Mouse (Mus musculus) olfactory bulb, adult 2 months (tissue): ENCODE measurements around the gene Fat4. TPM values are rescaled to one million over a fixed set of nuclear protein-coding genes. Genes with fewer than 3 reads are reported as not detected.

Experiments
- H3K27ac ChIP-seq: fragments of 200-500 bp; 2 replicates; pipeline ENCODE4 v1.5.1; 2012; ENCODE audit warnings: low read depth, low read length; ENCODE audit not compliant: insufficient read depth
- H3K4me1 ChIP-seq: fragments of 200-500 bp; 2 replicates; pipeline ENCODE4 v1.6.1; 2012; ENCODE audit warnings: low read length; ENCODE audit not compliant: control insufficient read depth, insufficient read depth
- H3K4me3 ChIP-seq: fragments of 200-500 bp; 2 replicates; pipeline ENCODE4 v1.5.1; 2012; ENCODE audit warnings: mild to moderate bottlenecking, low read depth, low read length, moderate library complexity; ENCODE audit not compliant: insufficient read depth
- CTCF ChIP-seq: fragments of 200-500 bp; IDR thresholded peaks from 2 replicates; pipeline ENCODE4 v1.5.1; 2012; ENCODE audit warnings: low read depth, mild to moderate bottlenecking, low read length, moderate library complexity; ENCODE audit not compliant: insufficient read depth
- POLR2A ChIP-seq: fragments of 200-500 bp; IDR thresholded peaks from 2 replicates; pipeline ENCODE4 v1.6.1; 2012; ENCODE audit warnings: mild to moderate bottlenecking, low read depth, low read length, moderate library complexity; ENCODE audit not compliant: insufficient read depth
- WGBS: fragments of 180-500 bp; shearing (Covaris S2); methylation state at CpG from one replicate; pipeline ENCODE4 v1.1.7; 2018; 5-methylcytosine and 5-hydroxymethylcytosine counted together
- polyA plus RNA-seq: library from polyadenylated mRNA; stranded (reverse); fragments of >200 nt; gene quantifications from 2 replicates; pipeline ENCODE4 v1.2.4, GENCODE M21; 2012; ENCODE audit warnings: low replicate concordance; ENCODE audit not compliant: missing spikeins, insufficient read depth, insufficient read length

Fat4 gene
- polyA plus RNA-seq, 1 experiment = not detected

- 94% methylated on average over 4 of the region's 4 CpGs for WGBS
- peaks cover 3% of the 10 kb centered on the region for H3K4me1 ChIP-seq
- no peak overlapping the region for H3K27ac ChIP-seq
- TF ChIP-seq CTCF (no peak), POLR2A (no peak)
- no peak overlapping the region for H3K4me3 ChIP-seq
Measured at GRCm38 (mm10) chr3:38876706-38877105, 10.0 kb upstream of the Fat4 start.

- no peak overlapping the region for H3K4me3 ChIP-seq
- 60% methylated on average over 6 of the region's 6 CpGs for WGBS
- no peak overlapping the region for H3K27ac ChIP-seq
- no peak for TF ChIP-seq POLR2A
- TF ChIP-seq CTCF = no peak
- H3K4me1 ChIP-seq = peaks cover 17% of the 10 kb centered on the region
Measured at GRCm38 (mm10) chr3:38882778-38883177, 4.0 kb upstream of the Fat4 start.

GRCm38 (mm10) chr3:38883676-38884075, 3.1 kb upstream of the Fat4 start:
- peaks cover 24% of the 10 kb centered on the region for H3K4me1 ChIP-seq
- no peak overlapping the region for H3K27ac ChIP-seq
- 13% methylated on average over 9 of the region's 9 CpGs for WGBS
- TF ChIP-seq CTCF (no peak), POLR2A (no peak)
- H3K4me3 ChIP-seq = no peak overlapping the region

GRCm38 (mm10) chr3:38884276-38884675, 2.5 kb upstream of the Fat4 start:
- no peak for TF ChIP-seq POLR2A
- TF ChIP-seq CTCF = 0 out of 2 replicates have a peak, but pooled peaks have one; percentile 28
- 0% methylated on average over 6 of the region's 6 CpGs for WGBS
- H3K27ac ChIP-seq = no peak overlapping the region
- peaks cover 24% of the 10 kb centered on the region for H3K4me1 ChIP-seq
- H3K4me3 ChIP-seq = no peak overlapping the region

- under 1% methylated on average over 24 of the region's 24 CpGs for WGBS
- Histone ChIP-seq H3K4me3 (peak overlapping the region; percentile 69), H3K27ac (no peak overlapping the region), H3K4me1 (peaks cover 24% of the 10 kb centered on the region)
- no peak for TF ChIP-seq POLR2A
Measured at GRCm38 (mm10) chr3:38884919-38885418, 1.8 kb upstream of the Fat4 start.

- WGBS = 0% methylated on average over 56 of the region's 56 CpGs
- TF ChIP-seq POLR2A (no peak), CTCF (no peak)
- H3K4me3 ChIP-seq = peak overlapping the region; percentile 69
- no peak overlapping the region for H3K27ac ChIP-seq
- peaks cover 24% of the 10 kb centered on the region for H3K4me1 ChIP-seq
Measured at GRCm38 (mm10) chr3:38885481-38886001, 1.2 kb upstream of the Fat4 start.

GRCm38 (mm10) chr3:38886061-38886821, 499 bp upstream of the Fat4 start:
- 0 out of 2 replicates have a peak, but pooled peaks have one; percentile 7 for TF ChIP-seq CTCF
- no peak for TF ChIP-seq POLR2A
- Histone ChIP-seq H3K4me1 (peaks cover 24% of the 10 kb centered on the region), H3K4me3 (peak overlapping the region; percentile 69), H3K27ac (no peak overlapping the region)
- WGBS = under 1% methylated on average over 60 of the region's 60 CpGs

- peak overlapping the region; percentile 69 for H3K4me3 ChIP-seq
- H3K4me1 ChIP-seq = peaks cover 24% of the 10 kb centered on the region
- under 1% methylated on average over 47 of the region's 47 CpGs for WGBS
- H3K27ac ChIP-seq = no peak overlapping the region
- TF ChIP-seq POLR2A (no peak), CTCF (peak; percentile 52)
Measured at GRCm38 (mm10) chr3:38887381-38887991, 746 bp downstream of the Fat4 start.

- peaks cover 24% of the 10 kb centered on the region for H3K4me1 ChIP-seq
- no peak for TF ChIP-seq POLR2A
- peak; percentile 58; the same call in 1 of the 2 replicates for TF ChIP-seq CTCF
Measured at GRCm38 (mm10) chr3:38888111-38888510, 1.4 kb downstream of the Fat4 start.

More at GRCm38 (mm10) chr3:38888111-38888510, 1.4 kb downstream of the Fat4 start:
- H3K27ac ChIP-seq = no peak overlapping the region
- H3K4me3 ChIP-seq = peak overlapping the region; percentile 69
- 8% methylated on average over 24 of the region's 24 CpGs for WGBS
